Mouse (Mus musculus): ENCODE measurements around the gene Gtf3c1. TPM values are rescaled to one million over a fixed set of nuclear protein-coding genes. Genes with fewer than 3 reads are reported as not detected.

Gene Gtf3c1
- 8.0 and 8.7 TPM in 2 replicates for polyA plus RNA-seq (2015; fragmentation: Nextera tagmentation; extraction: Ambion mirVana)

DNA sequence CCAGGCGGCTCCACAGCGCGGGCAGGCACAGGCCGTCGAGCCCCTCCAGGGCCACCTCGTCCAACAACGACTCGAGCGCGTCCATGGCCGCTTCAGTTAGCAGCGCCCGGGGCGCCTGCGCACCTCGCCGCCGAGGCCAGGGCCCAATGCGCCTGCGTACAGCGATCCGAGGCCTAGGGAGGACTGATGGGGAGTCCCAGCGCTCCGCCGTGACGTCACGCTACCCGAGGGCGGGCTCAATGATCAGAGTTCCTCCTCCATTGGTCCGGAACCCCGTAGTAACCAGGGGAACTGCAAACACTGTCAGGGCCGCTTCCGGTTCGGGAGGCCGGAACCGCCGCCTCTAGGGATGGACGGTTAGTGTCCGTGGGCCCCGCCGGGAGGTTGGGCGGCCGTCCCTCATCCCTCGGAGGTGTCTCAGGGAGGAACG, at the start of gene Gtf3c1, which contains the start of gene D430042O09Rik:
Gene Gtf3c1, minus strand, starts transcription at position 188 of the 430 bp plus-strand sequence.
Gene D430042O09Rik, plus strand, starts transcription at position 296 of the 430 bp plus-strand sequence.

DNA sequence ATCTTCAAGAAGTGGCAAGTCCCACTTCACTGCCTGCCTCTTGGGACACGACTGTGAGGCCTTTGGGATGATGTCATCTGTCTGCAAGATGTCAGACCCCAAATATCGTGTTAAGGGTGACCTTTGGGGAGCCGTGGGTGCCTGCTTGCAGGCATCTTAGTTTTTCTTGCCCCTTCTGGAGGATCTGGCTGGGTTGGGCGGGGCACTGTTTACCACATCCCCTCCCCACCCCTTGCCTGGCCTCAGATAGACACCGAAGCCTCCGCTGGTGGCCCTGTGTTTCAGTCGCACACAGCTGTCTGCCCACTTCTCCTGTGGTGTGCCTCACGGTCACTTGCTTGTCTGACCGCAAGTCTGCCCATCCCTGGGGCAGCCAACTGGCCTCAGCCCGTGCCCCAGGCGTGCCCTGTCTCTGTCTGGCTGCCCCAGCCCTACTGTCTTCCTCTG, 104.4 kb downstream of the Gtf3c1 start, which contains the start of gene Il21r:
Gene Il21r, plus strand, starts transcription at position 245 of the 447 bp plus-strand sequence.

Other genes with a start within 250 kb of the Gtf3c1 start
- gene Nsmce1, start 216.2 kb downstream of the Gtf3c1 start, polyA plus RNA-seq (2015; fragmentation: Nextera tagmentation; extraction: Ambion mirVana) = 59.2 and 63.7 TPM in 2 replicates
- gene Il4ra, start 155.7 kb downstream of the Gtf3c1 start, polyA plus RNA-seq (2015; fragmentation: Nextera tagmentation; extraction: Ambion mirVana) = 8.5 and 9.1 TPM in 2 replicates
- gene Il21r, start 104.4 kb downstream of the Gtf3c1 start, polyA plus RNA-seq (2015; fragmentation: Nextera tagmentation; extraction: Ambion mirVana) = 0.65 and 0.67 TPM in 2 replicates
- 1.6 and 2.5 TPM in 2 replicates for gene D430042O09Rik, start 108 bp upstream of the Gtf3c1 start, polyA plus RNA-seq (2015; fragmentation: Nextera tagmentation; extraction: Ambion mirVana)